ENCODE assay signal across 24 mouse cellular contexts in the genomic region with DNA sequence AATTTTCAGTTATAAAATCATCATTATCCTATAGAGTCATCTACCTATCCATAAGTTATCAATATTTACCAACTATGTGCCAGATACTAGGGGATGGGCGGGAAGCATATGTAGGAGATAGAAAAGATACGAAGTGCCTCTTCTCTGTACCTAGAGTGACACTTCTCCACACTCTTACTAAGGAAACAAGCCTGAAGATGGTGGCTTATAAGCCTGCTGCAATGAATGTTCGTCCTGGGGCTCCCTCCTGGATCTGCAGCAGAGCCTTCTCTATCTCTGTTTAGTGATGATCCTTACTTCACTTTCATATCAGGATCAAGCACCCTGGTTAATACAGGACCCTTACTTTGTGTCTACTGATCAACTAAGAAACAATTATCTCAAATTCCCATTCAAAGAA.
"Had no signal": no experiment of that assay in that cellular context is flagged by ENCODE, and none has a peak within 500 bp of the region (broad histone marks: within the 10 kb centered on the region; RNA-seq: fewer than 3 reads in every experiment).

No protein-coding gene starts in this region.

- H3K9ac ChIP-seq: heart, embryonic 12.5 days; hindbrain, embryonic 12.5 days; hindbrain, embryonic 14.5 days; intestine, embryonic 15.5 days; limb, embryonic 12.5 days had no signal

- H3K27me3 ChIP-seq: heart, embryonic 12.5 days; hindbrain, embryonic 12.5 days; intestine, embryonic 15.5 days; limb, embryonic 12.5 days had no signal

- H3K4me1 ChIP-seq: heart, embryonic 10.5 days; heart, embryonic 12.5 days; hindbrain, embryonic 10.5 days; hindbrain, embryonic 12.5 days; intestine, embryonic 15.5 days; limb, embryonic 10.5 days; limb, embryonic 12.5 days had no signal

- H3K4me2 ChIP-seq: heart, embryonic 12.5 days; hindbrain, embryonic 12.5 days; hindbrain, embryonic 14.5 days; intestine, embryonic 15.5 days; limb, embryonic 12.5 days had no signal

- H3K27ac ChIP-seq: gastrocnemius, adult 2 months; heart, embryonic 10.5 days; hindbrain, embryonic 10.5 days; hindbrain, embryonic 12.5 days; hindbrain, embryonic 14.5 days; intestine, embryonic 15.5 days; layer of hippocampus, adult 2 months; left cerebral cortex, adult 2 months; limb, embryonic 10.5 days; limb, embryonic 12.5 days had no signal

- DNase-seq: gastrocnemius, adult 2 months; gastrocnemius, postnatal 10 days; gastrocnemius, postnatal 25 days; heart, adult 18-20 months; heart, postnatal 10 days; heart, postnatal 4 days; kidney, adult 18-20 months; kidney, adult 8-10 months; kidney, postnatal 10 days; kidney, postnatal 25 days; kidney, postnatal 4 days had no signal

- H3K4me3 ChIP-seq: gastrocnemius, adult 2 months; heart, embryonic 10.5 days; heart, embryonic 12.5 days; hindbrain, embryonic 10.5 days; hindbrain, embryonic 12.5 days; intestine, embryonic 15.5 days; layer of hippocampus, adult 2 months; left cerebral cortex, adult 2 months; limb, embryonic 10.5 days; limb, embryonic 12.5 days had no signal

- ATAC-seq: hindbrain, embryonic 16.5 days; inflammation-experienced regulatory T-cells, adult 6 months; intestine, embryonic 15.5 days; intestine, postnatal 0 days had no signal

- H3K9me3 ChIP-seq: heart, embryonic 10.5 days; heart, embryonic 12.5 days; hindbrain, embryonic 10.5 days; hindbrain, embryonic 12.5 days; intestine, embryonic 15.5 days; limb, embryonic 10.5 days; limb, embryonic 12.5 days had no signal
